Mouse (Mus musculus) neutrophil, adult 5-6 weeks (primary cell): Measurements from ENCODE around the gene Tldc1. TPM values are rescaled to one million over a fixed set of nuclear protein-coding genes. Genes with fewer than 3 reads are reported as not detected.
A peak's percentile ranks its signal among the peaks of the same experiment; 100 is the strongest.

Experiments
- ATAC-seq: fragments of 151-379, 151-347 bp; 2 replicates; pipeline ENCODE4 v1.8.0; 2017; ENCODE audit warnings: mild to moderate bottlenecking, moderate TSS enrichment; ENCODE audit not compliant: insufficient number of reproducible peaks, poor library complexity, low FRiP score, severe bottlenecking; ENCODE audit errors: extremely low read depth
- total RNA-seq: library from RNA; stranded (forward); fragments of 200-1000 nt; gene quantifications from 2 replicates; pipeline ENCODE4 v1.2.3, GENCODE M21; 2017

Gene Tldc1
- total RNA-seq, 1 experiment from 2014 or later = 4.2 TPM

- no peak for ATAC-seq
Measured at GRCm38 (mm10) chr8:119738129-119738907, 39.9 kb downstream of the Tldc1 start.

GRCm38 (mm10) chr8:119737093-119737900 is 40.9 kb downstream of the Tldc1 start:
- no peak for ATAC-seq

GRCm38 (mm10) chr8:119736348-119736917 is 41.8 kb downstream of the Tldc1 start:
- ATAC-seq = no peak

- no peak for ATAC-seq
Measured at GRCm38 (mm10) chr8:119732072-119732471, 46.1 kb downstream of the Tldc1 start.

- ATAC-seq = no peak
Measured at GRCm38 (mm10) chr8:119728351-119728895, 49.8 kb downstream of the Tldc1 start.

GRCm38 (mm10) chr8:119727093-119727492 is 51.1 kb downstream of the Tldc1 start:
- no peak for ATAC-seq

GRCm38 (mm10) chr8:119724596-119724995 is 53.6 kb downstream of the Tldc1 start:
- no peak for ATAC-seq

- no peak for ATAC-seq
Measured at GRCm38 (mm10) chr8:119723676-119724075, 54.5 kb downstream of the Tldc1 start.

GRCm38 (mm10) chr8:119722348-119722747 is 55.9 kb downstream of the Tldc1 start:
- ATAC-seq = no peak

GRCm38 (mm10) chr8:119719011-119719501 is 59.2 kb downstream of the Tldc1 start:
- no peak for ATAC-seq

GRCm38 (mm10) chr8:119717765-119718164 is 60.5 kb downstream of the Tldc1 start:
- peak; percentile 57; the same call in 1 of the 2 replicates for ATAC-seq

- no peak for ATAC-seq
Measured at GRCm38 (mm10) chr8:119716730-119717299, 61.4 kb downstream of the Tldc1 start.

GRCm38 (mm10) chr8:119715221-119715620 is 63.0 kb downstream of the Tldc1 start:
- no peak for ATAC-seq

GRCm38 (mm10) chr8:119713421-119713820 is 64.8 kb downstream of the Tldc1 start:
- ATAC-seq = no peak

GRCm38 (mm10) chr8:119712226-119712625 is 66.0 kb downstream of the Tldc1 start:
- ATAC-seq = peak; percentile 36; the same call in 1 of the 2 replicates
